Mouse (Mus musculus): ENCODE data around the gene Nkain4. TPM values are rescaled to one million over a fixed set of nuclear protein-coding genes. Genes with fewer than 3 reads are reported as not detected.

The Nkain4 gene
- polyA plus RNA-seq, 1 experiment from 2014 or later = 106 TPM

GRCm38 (mm10) chr2:180891075-180891834 lies 63.2 kb downstream of the Nkain4 start:
- no peaks in the 10 kb centered on the region for H3K36me3 ChIP-seq
- no peaks in the 10 kb centered on the region for H3K27me3 ChIP-seq
- peak overlapping the region; percentile 80 for H3K4me3 ChIP-seq
- no peaks in the 10 kb centered on the region for H3K9me3 ChIP-seq
- H3K4me2 ChIP-seq = peak overlapping the region; percentile 63
- H3K4me1 ChIP-seq (replicated peaks) = peaks cover 51% of the 10 kb centered on the region
- H3K27ac ChIP-seq (replicated peaks) = peak overlapping the region; percentile 98
- peak overlapping the region; percentile 99 for H3K9ac ChIP-seq
- ATAC-seq (ENCODE audit: low FRiP score, low read depth) = no peak
- 2% methylated on average over 37 of the region's 37 CpGs for WGBS

DNA sequence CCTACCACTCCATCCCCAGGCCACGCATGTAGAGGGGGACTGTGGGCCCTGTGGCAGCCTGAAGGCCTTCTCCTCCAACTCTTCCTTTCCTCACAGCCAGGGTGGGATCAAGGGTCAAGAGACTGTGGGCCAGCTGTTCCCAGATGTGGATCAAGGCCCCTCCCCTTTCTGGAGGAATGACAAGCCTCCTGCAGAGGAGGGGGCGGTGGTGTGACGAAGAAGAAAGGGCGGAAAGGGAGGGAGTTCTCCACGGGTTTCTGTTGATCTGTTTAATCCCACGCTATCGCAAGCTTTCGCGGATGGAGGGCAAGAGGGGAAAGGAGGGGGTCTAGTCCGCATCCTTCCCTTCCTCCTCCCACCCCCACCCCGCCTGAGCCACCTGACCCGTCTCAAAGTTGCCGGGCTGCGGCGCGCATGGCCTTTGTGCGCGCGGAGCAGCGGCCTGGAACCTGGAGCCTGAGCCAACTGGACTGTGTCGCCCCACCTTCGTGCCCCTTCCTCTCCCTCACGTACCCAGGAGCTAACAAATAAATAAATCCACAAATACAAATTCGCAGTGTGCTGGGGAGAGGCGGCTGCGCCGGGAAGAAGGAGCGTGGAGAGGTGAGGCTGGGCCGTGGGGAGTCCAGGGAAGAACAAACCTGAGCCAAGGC lies 64.0 kb downstream of the Nkain4 start:
- Histone ChIP-seq H3K4me1 (replicated peaks) (peaks cover 44% of the 10 kb centered on the region), H3K9ac (peak overlapping the region; percentile 99), H3K27me3 (no peaks in the 10 kb centered on the region), H3K4me3 (peak overlapping the region; percentile 80), H3K9me3 (no peaks in the 10 kb centered on the region), H3K27ac (replicated peaks) (peak overlapping the region; percentile 98), H3K36me3 (no peaks in the 10 kb centered on the region), H3K4me2 (peak overlapping the region; percentile 63)
- WGBS = 3% methylated on average over 26 of the region's 29 CpGs
- ATAC-seq (ENCODE audit: low FRiP score, low read depth) = no peak

DNA sequence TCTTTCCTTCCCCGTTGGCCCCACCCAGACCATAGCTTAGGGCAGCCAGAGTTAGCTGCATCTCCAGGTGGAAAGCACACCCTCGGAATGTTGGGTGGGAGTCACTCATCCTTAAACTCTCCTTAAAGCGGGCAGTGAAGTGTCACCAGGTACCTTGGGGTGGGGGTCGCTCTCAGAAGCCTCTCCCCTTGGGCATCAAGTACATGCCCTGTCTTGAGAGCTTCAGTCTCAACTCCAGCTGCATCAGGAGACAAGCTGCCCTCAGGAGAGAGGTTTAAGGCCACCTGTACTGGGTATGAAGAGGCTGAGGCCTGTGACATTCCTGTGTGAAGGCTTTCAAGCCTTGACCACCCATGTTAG lies 64.6 kb downstream of the Nkain4 start:
- ATAC-seq (ENCODE audit: low FRiP score, low read depth) = no peak
- 16% methylated on average over 4 of the region's 4 CpGs for WGBS
- 0 out of 2 replicates have a peak overlapping the region, but pooled peaks have one; percentile 80 for H3K4me3 ChIP-seq
- H3K9ac ChIP-seq = no peak overlapping the region
- no peaks in the 10 kb centered on the region for H3K27me3 ChIP-seq
- peak overlapping the region; percentile 98 for H3K27ac ChIP-seq (replicated peaks)
- H3K4me2 ChIP-seq = peak overlapping the region; percentile 63
- peaks cover 38% of the 10 kb centered on the region for H3K4me1 ChIP-seq (replicated peaks)
- no peaks in the 10 kb centered on the region for H3K36me3 ChIP-seq
- H3K9me3 ChIP-seq = no peaks in the 10 kb centered on the region

GRCm38 (mm10) chr2:180889271-180889920 lies 65.1 kb downstream of the Nkain4 start:
- H3K4me1 ChIP-seq (replicated peaks) = peaks cover 38% of the 10 kb centered on the region
- peak overlapping the region; percentile 98 for H3K27ac ChIP-seq (replicated peaks)
- H3K4me3 ChIP-seq = peak overlapping the region; percentile 7; the same call in 1 of the 2 replicates
- peak overlapping the region; percentile 63 for H3K4me2 ChIP-seq
- no peaks in the 10 kb centered on the region for H3K9me3 ChIP-seq
- no peaks in the 10 kb centered on the region for H3K27me3 ChIP-seq
- ATAC-seq (ENCODE audit: low FRiP score, low read depth) = no peak
- no peaks in the 10 kb centered on the region for H3K36me3 ChIP-seq
- peak overlapping the region; percentile 11; the same call in 1 of the 2 replicates for H3K9ac ChIP-seq
- WGBS = 7% methylated on average over 19 of the region's 19 CpGs

DNA sequence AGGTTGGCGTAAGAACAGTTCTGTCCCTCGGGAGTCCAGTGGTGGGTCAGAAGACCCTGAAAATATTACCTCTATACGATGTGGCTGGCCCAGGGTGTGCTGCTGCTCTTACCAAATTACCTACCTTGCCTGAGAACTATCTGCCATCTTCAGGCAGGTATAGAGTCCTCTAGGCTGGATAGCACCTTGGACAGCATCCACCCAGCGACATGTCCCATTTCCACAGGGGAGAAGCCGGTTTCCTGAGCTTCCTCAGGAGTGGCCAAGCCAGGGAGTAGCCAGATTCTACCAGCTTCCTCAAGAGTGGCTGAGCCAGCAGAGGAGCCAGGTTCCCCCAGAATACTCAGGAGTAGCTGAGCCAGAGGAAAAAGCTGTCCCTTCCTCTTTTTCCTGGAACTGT lies 69.2 kb downstream of the Nkain4 start:
- Histone ChIP-seq H3K36me3 (no peaks in the 10 kb centered on the region), H3K27ac (replicated peaks) (no peak overlapping the region), H3K4me3 (no peak overlapping the region), H3K9me3 (no peaks in the 10 kb centered on the region), H3K4me2 (no peak overlapping the region), H3K27me3 (no peaks in the 10 kb centered on the region), H3K4me1 (replicated peaks) (peaks cover 26% of the 10 kb centered on the region), H3K9ac (no peak overlapping the region)
- WGBS = 85% methylated on average over 5 of the region's 5 CpGs
- no peak for ATAC-seq (ENCODE audit: low FRiP score, low read depth)

Small RNA genes lying within 50 kb of the gene (microRNA-seq; reads per million reads assigned to microRNA genes)
- 2.6 reads per million, percentile 9 among the genes with 10 or more reads in this experiment for gene Mir124a-3

Other genes starting within 250 kb of the Nkain4 start
- gene Dido1, start 244.7 kb downstream of the Nkain4 start, polyA plus RNA-seq (2015; fragmentation: Nextera tagmentation; extraction: Ambion mirVana) = 24.4 and 27.8 TPM in 2 replicates
- 51.6 and 54.9 TPM in 2 replicates for gene Gid8, start 244.6 kb downstream of the Nkain4 start, polyA plus RNA-seq (2015; fragmentation: Nextera tagmentation; extraction: Ambion mirVana)
- 0.29 and 0.33 TPM in 2 replicates for gene Slc17a9, start 229.4 kb downstream of the Nkain4 start, polyA plus RNA-seq (2015; fragmentation: Nextera tagmentation; extraction: Ambion mirVana)
- 0.73 and 5.2 TPM in 2 replicates for gene Bhlhe23, start 177.8 kb downstream of the Nkain4 start, polyA plus RNA-seq (2015; fragmentation: Nextera tagmentation; extraction: Ambion mirVana)
- 50.1 and 54.9 TPM in 2 replicates for gene Ythdf1, start 33.8 kb downstream of the Nkain4 start, polyA plus RNA-seq (2015; fragmentation: Nextera tagmentation; extraction: Ambion mirVana)
- gene Birc7, start 25.7 kb downstream of the Nkain4 start, polyA plus RNA-seq (2015; fragmentation: Nextera tagmentation; extraction: Ambion mirVana) = 0.18 and 0.31 TPM in 2 replicates
- 114 and 119 TPM in 2 replicates for gene Arfgap1, start 12.5 kb upstream of the Nkain4 start, polyA plus RNA-seq (2015; fragmentation: Nextera tagmentation; extraction: Ambion mirVana)
- 0.19 and 0.41 TPM in 2 replicates for gene Col20a1, start 31.8 kb upstream of the Nkain4 start, polyA plus RNA-seq (2015; fragmentation: Nextera tagmentation; extraction: Ambion mirVana)
- 40.7 and 42.0 TPM in 2 replicates for gene Chrna4, start 88.8 kb upstream of the Nkain4 start, polyA plus RNA-seq (2015; fragmentation: Nextera tagmentation; extraction: Ambion mirVana)
- 45.8 and 50.4 TPM in 2 replicates for gene Kcnq2, start 180.6 kb upstream of the Nkain4 start, polyA plus RNA-seq (2015; fragmentation: Nextera tagmentation; extraction: Ambion mirVana)
- gene Eef1a2, start 202.3 kb upstream of the Nkain4 start, polyA plus RNA-seq (2015; fragmentation: Nextera tagmentation; extraction: Ambion mirVana) = 13.5 and 14.5 TPM in 2 replicates
- gene Ppdpf, start 232.5 kb upstream of the Nkain4 start, polyA plus RNA-seq (2015; fragmentation: Nextera tagmentation; extraction: Ambion mirVana) = 398 and 410 TPM in 2 replicates
- gene Ptk6, start 248.1 kb upstream of the Nkain4 start, polyA plus RNA-seq (2015; fragmentation: Nextera tagmentation; extraction: Ambion mirVana) = not detected in 2 replicates

All from hindbrain, embryonic 15.5 days (tissue).